In genomic region chr4:62347605-62348328, GRCm38 (mm10) we compare ENCODE assay signal across 11 mouse cellular contexts. TPM values are rescaled to one million over a fixed set of nuclear protein-coding genes. Genes with fewer than 3 reads are reported as not detected.
A peak's percentile ranks its signal among the peaks of the same experiment; 100 is the strongest.
DNase-seq lines count a peak whose midpoint lies in the region; ATAC-seq and TF ChIP-seq lines count a peak whose summit lies in the region.
"Had no signal": no experiment of that assay in that cellular context is flagged by ENCODE, and none has a peak within 500 bp of the region (broad histone marks: within the 10 kb centered on the region; RNA-seq: fewer than 3 reads in every experiment).

No protein-coding gene starts in this region.

- H3K4me2 ChIP-seq in lung, embryonic 15.5 days: peak overlapping the region; percentile 12
- no peak overlapping the region for H3K4me2 ChIP-seq in intestine, embryonic 15.5 days (replicated peaks)
- H3K4me2 ChIP-seq in liver, embryonic 16.5 days (ENCODE audit: low read depth, low read length): no peak overlapping the region
- no peak overlapping the region for H3K4me2 ChIP-seq in stomach, postnatal 0 days (replicated peaks; ENCODE audit: low read depth)

- 16% methylated on average over 9 of the region's 9 CpGs for WGBS in lung, embryonic 15.5 days
- WGBS in intestine, embryonic 15.5 days: 46% methylated on average over 9 of the region's 9 CpGs
- 55% methylated on average over 9 of the region's 9 CpGs for WGBS in liver, embryonic 16.5 days (ENCODE audit: insufficient replicate concordance)
- WGBS in stomach, postnatal 0 days: 31% methylated on average over 9 of the region's 9 CpGs

- no peaks in the 10 kb centered on the region for H3K9me3 ChIP-seq in lung, embryonic 15.5 days
- H3K9me3 ChIP-seq in intestine, embryonic 15.5 days: no peaks in the 10 kb centered on the region
- H3K9me3 ChIP-seq in liver, embryonic 16.5 days (replicated peaks; ENCODE audit: control insufficient read depth, low read length): no peaks in the 10 kb centered on the region
- H3K9me3 ChIP-seq in stomach, postnatal 0 days (ENCODE audit: control insufficient read depth, low read length): no peaks in the 10 kb centered on the region

- no peak for DNase-seq in lung, postnatal 14 days
- DNase-seq in stomach, postnatal 0 days (ENCODE audit: low spot score): no peak
- DNase-seq in adipocyte (ENCODE audit: low spot score): no peak
- DNase-seq in embryo, embryonic 10.5 days (ENCODE audit: low spot score): no peak
- DNase-seq in cerebellum, adult 9-11 months: no peak
- DNase-seq: thymus, adult 18-20 months had no signal

- TF ChIP-seq EP300 in stomach, postnatal 0 days (optimal IDR thresholded peaks at IDR 0.05): no peak

- TF ChIP-seq CTCF in stomach, postnatal 0 days (IDR thresholded peaks at IDR 0.05; ENCODE audit: low read depth): no peak

- H3K36me3 ChIP-seq in lung, embryonic 15.5 days: peaks cover 24% of the 10 kb centered on the region
- peaks cover 18% of the 10 kb centered on the region for H3K36me3 ChIP-seq in intestine, embryonic 15.5 days
- H3K36me3 ChIP-seq in liver, embryonic 16.5 days (ENCODE audit: control insufficient read depth, insufficient read depth): peaks cover 16% of the 10 kb centered on the region
- peaks cover 9% of the 10 kb centered on the region for H3K36me3 ChIP-seq in stomach, postnatal 0 days (ENCODE audit: control insufficient read depth, insufficient read depth, low read length)

- peak overlapping the region; percentile 83 for H3K27ac ChIP-seq in lung, embryonic 15.5 days
- peak overlapping the region; percentile 23; the same call in 1 of the 2 replicates for H3K27ac ChIP-seq in intestine, embryonic 15.5 days
- H3K27ac ChIP-seq in liver, embryonic 16.5 days (ENCODE audit: low read length): peak overlapping the region; percentile 58
- H3K27ac ChIP-seq in stomach, postnatal 0 days (replicated peaks): peak overlapping the region; percentile 67

- H3K9ac ChIP-seq in lung, embryonic 15.5 days: no peak overlapping the region
- no peak overlapping the region for H3K9ac ChIP-seq in intestine, embryonic 15.5 days
- H3K9ac ChIP-seq in liver, embryonic 16.5 days (ENCODE audit: low read depth, low read length): no peak overlapping the region
- 0 out of 2 replicates have a peak overlapping the region, but pooled peaks have one; percentile 4 for H3K9ac ChIP-seq in stomach, postnatal 0 days (ENCODE audit: low read length)

- H3K27me3 ChIP-seq in lung, embryonic 15.5 days: no peaks in the 10 kb centered on the region
- no peaks in the 10 kb centered on the region for H3K27me3 ChIP-seq in intestine, embryonic 15.5 days (replicated peaks)
- H3K27me3 ChIP-seq in liver, embryonic 16.5 days (ENCODE audit: control insufficient read depth, insufficient read depth, low read depth, low read length): no peaks in the 10 kb centered on the region
- no peaks in the 10 kb centered on the region for H3K27me3 ChIP-seq in stomach, postnatal 0 days (ENCODE audit: control insufficient read depth, insufficient read depth, low read length)
- H3K27me3 ChIP-seq: CH12.LX had no signal

- peak; percentile 71; the same call in 1 of the 2 replicates for ATAC-seq in lung, embryonic 15.5 days (ENCODE audit: borderline replicate concordance, extremely low read depth, low FRiP score, low TSS enrichment)
- no peak for ATAC-seq in intestine, embryonic 15.5 days
- peak; percentile 71 for ATAC-seq in liver, embryonic 16.5 days (ENCODE audit: low read depth)
- ATAC-seq in stomach, postnatal 0 days (ENCODE audit: low FRiP score, low TSS enrichment): peak; percentile 49; the same call in 1 of the 2 replicates

- no peak overlapping the region for H3K4me3 ChIP-seq in lung, embryonic 15.5 days
- H3K4me3 ChIP-seq in intestine, embryonic 15.5 days (replicated peaks): no peak overlapping the region
- no peak overlapping the region for H3K4me3 ChIP-seq in liver, embryonic 16.5 days (ENCODE audit: low read depth, low read length)
- no peak overlapping the region for H3K4me3 ChIP-seq in stomach, postnatal 0 days (ENCODE audit: low read depth, low read length)
- H3K4me3 ChIP-seq: myocyte had no signal

- peaks cover 14% of the 10 kb centered on the region for H3K4me1 ChIP-seq in lung, embryonic 15.5 days
- H3K4me1 ChIP-seq in intestine, embryonic 15.5 days (replicated peaks): peaks cover 3% of the 10 kb centered on the region
- H3K4me1 ChIP-seq in liver, embryonic 16.5 days (ENCODE audit: control insufficient read depth, low read depth, low read length): peaks cover 3% of the 10 kb centered on the region
- H3K4me1 ChIP-seq in stomach, postnatal 0 days (replicated peaks; ENCODE audit: control insufficient read depth, insufficient read depth): no peaks in the 10 kb centered on the region; the same call in 1 of the 2 replicates

RNA-seq across cellular contexts. Expression of gene Fkbp15, which starts 12.6 kb away (rescaled TPM):
- 24.9 and 25.2 TPM in 2 replicates for polyA plus RNA-seq in lung, embryonic 15.5 days (2015; fragmentation: Nextera tagmentation; extraction: Ambion mirVana)
- 23.7 and 24.7 TPM in 2 replicates for polyA plus RNA-seq in intestine, embryonic 15.5 days (2015; fragmentation: Nextera tagmentation; extraction: Ambion mirVana)
- 14.5 and 15.9 TPM in 2 replicates for polyA plus RNA-seq in liver, embryonic 16.5 days (2015; fragmentation: Nextera tagmentation; extraction: Ambion mirVana)
- 15.0 and 16.2 TPM in 2 replicates for polyA plus RNA-seq in stomach, postnatal 0 days (2015; fragmentation: Nextera tagmentation; extraction: Ambion mirVana)

RNA-seq across cellular contexts. Expression of gene Slc31a1, which starts 12.8 kb away (rescaled TPM):
- polyA plus RNA-seq in lung, embryonic 15.5 days (2015; fragmentation: Nextera tagmentation; extraction: Ambion mirVana): 48.3 and 51.7 TPM in 2 replicates
- polyA plus RNA-seq in intestine, embryonic 15.5 days (2015; fragmentation: Nextera tagmentation; extraction: Ambion mirVana): 96.6 and 102 TPM in 2 replicates
- 60.4 and 63.7 TPM in 2 replicates for polyA plus RNA-seq in liver, embryonic 16.5 days (2015; fragmentation: Nextera tagmentation; extraction: Ambion mirVana)
- 51.4 and 55.0 TPM in 2 replicates for polyA plus RNA-seq in stomach, postnatal 0 days (2015; fragmentation: Nextera tagmentation; extraction: Ambion mirVana)

Comparison
In these comparisons a context has a peak if more than half of its experiments do, and no peak if none do; other contexts are left out.
1. H3K27ac ChIP-seq: peak in every context shown above with its lines; median percentile 83 in lung, embryonic 15.5 days; 67 in stomach, postnatal 0 days; 58 in liver, embryonic 16.5 days; 23 in intestine, embryonic 15.5 days.